15 mouse cellular contexts compared by ENCODE assay signal in genomic region chr8:74309810-74310209, GRCm38 (mm10).
"Had no signal": no experiment of that assay in that cellular context is flagged by ENCODE, and none has a peak within 500 bp of the region (broad histone marks: within the 10 kb centered on the region; RNA-seq: fewer than 3 reads in every experiment).

No protein-coding gene starts in this region.

- H3K4me3 ChIP-seq: left cerebral cortex, adult 2 months; liver, embryonic 13.5 days; myocyte; neural tube, embryonic 13.5 days had no signal

- H3K4me2 ChIP-seq: liver, embryonic 13.5 days; lung, embryonic 14.5 days; neural tube, embryonic 13.5 days had no signal

- H3K27ac ChIP-seq: kidney, postnatal 0 days; left cerebral cortex, adult 2 months; liver, embryonic 13.5 days; macrophage; neural tube, embryonic 13.5 days had no signal

- ATAC-seq: intestine, postnatal 0 days; lung, postnatal 0 days had no signal

- DNase-seq: kidney, adult 2 months; kidney, postnatal 36 days; liver, embryonic 13.5 days; lung, embryonic 14.5 days; retina, postnatal 1 day; right cerebral cortex, postnatal 25 days; thymus, adult 18-20 months; thymus, postnatal 36 days had no signal

- H3K9ac ChIP-seq: liver, embryonic 13.5 days; lung, embryonic 14.5 days; neural tube, embryonic 13.5 days had no signal

- H3K27me3 ChIP-seq: liver, embryonic 13.5 days; neural tube, embryonic 13.5 days had no signal

- H3K9me3 ChIP-seq: liver, embryonic 13.5 days; neural tube, embryonic 13.5 days had no signal

- H3K4me1 ChIP-seq: liver, embryonic 13.5 days; neural tube, embryonic 13.5 days had no signal

- H3K36me3 ChIP-seq: liver, embryonic 13.5 days; neural tube, embryonic 13.5 days had no signal
